Mouse (Mus musculus) brain, embryonic 14.5 days (tissue): Measurements from ENCODE around the gene Phxr2.

Experiments
- CTCF ChIP-seq: fragments of 200-500 bp; IDR thresholded peaks from 2 replicates; pipeline ENCODE4 v1.5.1; 2012; ENCODE audit warnings: inconsistent platforms, mild to moderate bottlenecking, moderate library complexity, borderline replicate concordance; ENCODE audit not compliant: insufficient read depth, insufficient read length; ENCODE audit errors: extremely low read depth
- POLR2A ChIP-seq: fragments of 200-500 bp; IDR thresholded peaks from 2 replicates; pipeline ENCODE4 v1.6.1; 2012; ENCODE audit warnings: mild to moderate bottlenecking, inconsistent platforms, borderline replicate concordance; ENCODE audit not compliant: poor library complexity, insufficient read depth, insufficient read length, severe bottlenecking; ENCODE audit errors: extremely low read depth

- TF ChIP-seq CTCF: no peak
- no peak for TF ChIP-seq POLR2A
Measured at GRCm38 (mm10) chr10:99113533-99113932, 12.6 kb downstream of the Phxr2 start.
